Mouse (Mus musculus): Measurements from ENCODE around the gene Casc3.

Gene Casc3

DNA sequence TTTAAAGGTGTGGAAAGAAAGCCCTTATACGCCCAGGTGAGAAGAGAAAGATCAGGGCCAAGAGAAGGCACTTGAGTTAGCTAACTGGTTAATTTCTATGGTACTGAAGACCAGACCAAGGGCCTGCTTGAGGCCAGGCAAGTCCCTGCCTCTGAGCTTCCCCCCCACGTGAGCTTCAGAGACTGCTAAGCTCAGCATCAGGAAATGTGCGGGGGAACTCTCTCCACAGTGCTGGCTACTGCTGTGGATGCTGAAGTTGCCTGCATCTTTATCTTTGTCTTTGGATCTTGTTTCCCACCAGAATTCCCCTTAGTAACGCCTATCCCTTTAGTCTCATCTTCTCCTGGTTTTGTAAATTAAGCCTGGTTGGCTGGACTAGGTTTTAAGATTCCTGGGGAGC lies 66.7 kb downstream of the Casc3 start:
- DNase-seq (ENCODE audit: low spot score), result no peak

DNA sequence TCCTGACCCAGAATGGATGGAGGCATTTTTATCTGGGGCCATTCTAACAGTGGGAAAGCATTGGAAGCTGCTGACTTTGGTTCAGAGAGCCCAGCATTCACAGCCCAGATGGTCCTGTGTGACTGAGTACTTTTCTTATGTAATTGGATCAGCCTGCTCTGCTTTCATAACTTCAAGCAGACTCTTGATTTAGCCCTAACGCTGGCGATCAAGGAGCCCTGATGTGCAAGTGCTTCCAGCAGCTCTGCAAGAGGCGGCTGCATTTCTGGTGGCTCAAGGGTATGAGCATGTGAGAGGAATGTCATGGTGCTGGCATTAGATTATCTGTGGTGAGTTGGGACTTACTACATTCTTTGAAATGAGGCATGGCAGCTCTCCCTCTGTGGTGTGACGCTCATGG lies 67.3 kb downstream of the Casc3 start:
- DNase-seq (ENCODE audit: low spot score), result no peak

DNA sequence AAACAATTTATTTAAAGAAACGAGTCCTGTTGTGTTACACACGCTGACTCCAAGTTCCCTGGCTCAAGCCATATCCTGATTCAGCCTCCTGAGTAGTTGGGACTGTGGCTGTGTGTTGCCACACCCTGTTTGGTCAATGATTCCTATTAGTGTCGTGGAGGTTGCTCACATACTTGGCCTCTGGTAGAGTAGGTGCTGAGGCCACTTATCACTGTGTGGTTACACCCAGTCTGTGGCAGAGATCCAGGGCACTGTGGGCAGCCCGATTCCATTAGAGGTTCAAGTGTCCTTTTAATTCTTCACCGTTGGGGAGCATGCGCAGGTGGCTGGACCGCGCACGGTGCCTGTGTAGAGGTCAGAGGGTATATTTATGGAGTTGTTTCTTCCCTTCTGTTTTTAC lies 69.2 kb downstream of the Casc3 start:
- DNase-seq (ENCODE audit: low spot score), result no peak

DNA sequence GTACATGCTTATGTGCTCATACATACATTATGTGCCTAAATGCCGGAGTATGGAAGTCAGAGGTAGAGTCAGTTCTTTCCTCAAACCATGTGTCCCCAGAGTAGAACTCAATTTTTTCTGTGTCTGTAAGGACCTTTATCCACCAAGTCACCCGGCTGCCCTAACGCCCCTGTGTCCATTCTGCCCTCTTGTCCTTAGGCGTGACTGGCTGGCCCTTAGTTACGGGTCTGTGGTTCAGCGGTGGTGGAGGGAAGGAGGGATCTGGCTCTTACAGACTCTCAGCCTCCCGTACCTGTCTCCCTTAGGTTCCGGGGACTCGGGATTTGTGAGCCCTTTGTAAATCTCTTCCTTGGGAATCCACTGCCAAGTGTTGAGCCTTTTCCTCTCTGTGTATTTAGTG lies 72.3 kb downstream of the Casc3 start:
- no peak for DNase-seq (ENCODE audit: low spot score)

All from testis, postnatal 10 days (tissue).